8 mouse cellular contexts compared by ENCODE assay signal in the genomic region with DNA sequence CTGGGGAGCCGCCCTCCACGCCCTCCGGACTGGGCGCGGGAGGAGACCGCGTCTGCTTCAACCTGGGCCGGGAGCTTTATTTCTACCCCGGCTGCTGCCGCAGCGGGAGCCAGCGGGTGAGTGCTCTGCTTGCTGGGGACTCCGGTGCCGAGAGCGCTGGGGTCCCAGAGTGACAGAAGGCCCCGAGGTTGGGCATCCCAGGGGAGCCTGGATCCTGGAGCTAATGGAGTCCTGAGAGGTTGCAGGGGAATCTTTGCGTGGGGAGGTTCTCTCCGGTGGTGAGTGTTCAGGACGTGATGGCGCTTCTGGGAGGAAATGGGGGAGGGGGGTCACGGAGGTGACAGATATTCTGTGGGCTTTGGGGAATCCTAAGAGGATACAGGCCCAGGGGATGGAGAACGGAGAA. TPM values are rescaled to one million over a fixed set of nuclear protein-coding genes. Genes with fewer than 3 reads are reported as not detected.
A peak's percentile ranks its signal among the peaks of the same experiment; 100 is the strongest.
DNase-seq lines count a peak whose midpoint lies in the region; ATAC-seq and TF ChIP-seq lines count a peak whose summit lies in the region.

No protein-coding gene starts in this region.

- intact Hi-C loops in left cerebral cortex, adult 2 months (cut with DNase I), result loop anchor here (2.0 kb wide), 1 partner anchor 16 kb away; no protein-coding TSS in a partner anchor

- peak overlapping the region; percentile 99 for H3K9ac ChIP-seq in forebrain, embryonic 13.5 days
- peak overlapping the region; percentile 99 for H3K9ac ChIP-seq in kidney, embryonic 16.5 days (replicated peaks; ENCODE audit: low read length)

- POLR2A ChIA-PET in Patski (lab: Charles Lee), result interaction anchor here (0.6 to 3.7 kb wide), 5 partner anchors 8 to 34 kb away, joined by 5 to 36 read pairs (median 9); partner anchors contain the start of gene Six5

- H3K9me3 ChIP-seq in forebrain, embryonic 13.5 days (replicated peaks), result no peaks in the 10 kb centered on the region
- no peaks in the 10 kb centered on the region for H3K9me3 ChIP-seq in kidney, embryonic 16.5 days (ENCODE audit: low read length)

- peak overlapping the region; percentile 84 for H3K4me3 ChIP-seq in left cerebral cortex, adult 2 months
- H3K4me3 ChIP-seq in forebrain, embryonic 13.5 days, result peak overlapping the region; percentile 100
- H3K4me3 ChIP-seq in kidney, embryonic 16.5 days (ENCODE audit: low read length), result peak overlapping the region; percentile 98
- H3K4me3 ChIP-seq in myocyte, result peak overlapping the region; percentile 49

- H3K36me3 ChIP-seq in forebrain, embryonic 13.5 days (ENCODE audit: poor library complexity, severe bottlenecking), result peaks cover 38% of the 10 kb centered on the region
- H3K36me3 ChIP-seq in kidney, embryonic 16.5 days (ENCODE audit: insufficient read depth, low read length), result peaks cover 32% of the 10 kb centered on the region
- no peaks in the 10 kb centered on the region for H3K36me3 ChIP-seq in myocyte (ENCODE audit: control insufficient read depth, insufficient read depth)

- peaks cover 38% of the 10 kb centered on the region for H3K79me2 ChIP-seq in myocyte (ENCODE audit: control insufficient read depth, insufficient read depth)

- DNase-seq in left cerebral cortex, adult 2 months (ENCODE audit: extremely low spot score in 1 of 2, low spot score in 2 of 2), result no peak
- no peak for DNase-seq in left cerebral cortex, adult 11 months (ENCODE audit: low spot score)
- no peak for DNase-seq in Patski (ENCODE audit: low read depth, low spot score)
- no peak for DNase-seq in layer of hippocampus, postnatal 36 days
- no peak for DNase-seq in gastrocnemius, adult 18-20 months (ENCODE audit: low spot score)

- peak overlapping the region; percentile 62 for H3ac ChIP-seq in myocyte (ENCODE audit: control insufficient read depth, insufficient read length)

- no peak for TF ChIP-seq CTCF in left cerebral cortex, adult 2 months (IDR thresholded peaks at IDR 0.05)
- no peak for TF ChIP-seq CTCF in Patski (IDR thresholded peaks at IDR 0.05)

- peak overlapping the region; percentile 81 for H3K27ac ChIP-seq in left cerebral cortex, adult 2 months
- H3K27ac ChIP-seq in forebrain, embryonic 13.5 days, result peak overlapping the region; percentile 74
- H3K27ac ChIP-seq in kidney, embryonic 16.5 days (ENCODE audit: low read length), result peak overlapping the region; percentile 84

- ATAC-seq in Patski, result peak; percentile 33
- ATAC-seq in forebrain, embryonic 13.5 days, result no peak
- peak; percentile 18; the same call in 1 of the 2 replicates for ATAC-seq in kidney, embryonic 16.5 days (ENCODE audit: low FRiP score, low TSS enrichment)

- H3K27me3 ChIP-seq in Patski (no peaks in the 10 kb centered on the region), myocyte (ENCODE audit: control insufficient read depth, insufficient read depth, insufficient read length) (no peaks in the 10 kb centered on the region)
- no peaks in the 10 kb centered on the region for H3K27me3 ChIP-seq in forebrain, embryonic 13.5 days
- H3K27me3 ChIP-seq in kidney, embryonic 16.5 days (ENCODE audit: insufficient read depth, low read length), result no peaks in the 10 kb centered on the region

- CTCF ChIA-PET in Patski (lab: Charles Lee), result interaction anchor here (13.4 kb wide), 1 partner anchor 12 kb away, joined by 238 read pairs; the partner anchor contains the start of genes Dmpk and Six5

- H3K4me1 ChIP-seq in forebrain, embryonic 13.5 days, result peaks cover 21% of the 10 kb centered on the region
- H3K4me1 ChIP-seq in kidney, embryonic 16.5 days (ENCODE audit: insufficient read depth, low read length), result peaks cover 24% of the 10 kb centered on the region

- in situ Hi-C loops in Patski (cut with MboI; ENCODE audit: low pct_unique_long_range_greater_than_20kb), result no loop called here

- WGBS in forebrain, embryonic 13.5 days, result 0% methylated on average over 22 of the region's 22 CpGs
- under 1% methylated on average over 22 of the region's 22 CpGs for WGBS in kidney, embryonic 16.5 days

- no peak for TF ChIP-seq POLR2A in myocyte (IDR thresholded peaks at IDR 0.05; ENCODE audit: insufficient read length, low read depth)

- H3K4me2 ChIP-seq in forebrain, embryonic 13.5 days, result peak overlapping the region; percentile 94
- peak overlapping the region; percentile 89 for H3K4me2 ChIP-seq in kidney, embryonic 16.5 days (replicated peaks; ENCODE audit: low read depth, low read length)
- H3K4me2 ChIP-seq in myocyte (ENCODE audit: low read depth), result peak overlapping the region; percentile 93

TF ChIP-seq in myocyte, 11 proteins besides CTCF, POLR2A, EP300 and RAD21:
- TF ChIP-seq TCF12 (IDR thresholded peaks at IDR 0.05; ENCODE audit: insufficient read depth, poor library complexity, severe bottlenecking), result no peak

RNA-seq across cellular contexts. Expression of gene Dmwd, which starts 0.6 kb away (rescaled TPM):
- 100 to 1,000 TPM; 141 to 143 TPM for total RNA-seq in left cerebral cortex, adult 2 months (2021)
- polyA plus RNA-seq in Patski (2021) (73.4 TPM), myocyte (2012; fragmentation: generic; extraction: Trizol) (83.7 TPM)
- polyA plus RNA-seq in forebrain, embryonic 13.5 days (2015; fragmentation: Nextera tagmentation; extraction: Ambion mirVana), result 20.6 and 22.6 TPM in 2 replicates
- polyA plus RNA-seq in kidney, embryonic 16.5 days (2015; fragmentation: Nextera tagmentation; extraction: Ambion mirVana), result 15.5 and 16.8 TPM in 2 replicates
- total RNA-seq in layer of hippocampus, postnatal 36 days (2021), result 100 to 1,000 TPM; 136 to 143 TPM
- 10 to 100 TPM; 33.8 to 39.1 TPM for total RNA-seq in gastrocnemius, adult 18-20 months (2021)

RNA-seq across cellular contexts. Expression of gene Dmpk, which starts 7.1 kb away (rescaled TPM):
- 10 to 100 TPM; 35.2 to 50.4 TPM for total RNA-seq in left cerebral cortex, adult 2 months (2021)
- polyA plus RNA-seq in Patski (2021), result 154 TPM
- polyA plus RNA-seq in forebrain, embryonic 13.5 days (2015; fragmentation: Nextera tagmentation; extraction: Ambion mirVana), result 8.3 and 9.4 TPM in 2 replicates
- 17.2 and 27.5 TPM in 2 replicates for polyA plus RNA-seq in kidney, embryonic 16.5 days (2015; fragmentation: Nextera tagmentation; extraction: Ambion mirVana)
- polyA plus RNA-seq in myocyte (2012; fragmentation: generic; extraction: Trizol), result 294 TPM
- 10 to 100 TPM; 36.3 to 48.1 TPM for total RNA-seq in layer of hippocampus, postnatal 36 days (2021)
- total RNA-seq in gastrocnemius, adult 18-20 months (2021), result 100 to 1,000 TPM; 232 to 265 TPM

RNA-seq across cellular contexts. Expression of gene Six5, which starts 17.8 kb away (rescaled TPM):
- total RNA-seq in left cerebral cortex, adult 2 months (2021), result 1 to 10 TPM; 1.9 to 2.0 TPM
- polyA plus RNA-seq in Patski (2021) (12.6 TPM), myocyte (2012; fragmentation: generic; extraction: Trizol) (1.6 TPM)
- polyA plus RNA-seq in forebrain, embryonic 13.5 days (2015; fragmentation: Nextera tagmentation; extraction: Ambion mirVana), result 3.5 and 4.1 TPM in 2 replicates
- 9.5 and 10.5 TPM in 2 replicates for polyA plus RNA-seq in kidney, embryonic 16.5 days (2015; fragmentation: Nextera tagmentation; extraction: Ambion mirVana)
- 1 to 10 TPM; 2.5 to 2.8 TPM for total RNA-seq in layer of hippocampus, postnatal 36 days (2021)
- total RNA-seq in gastrocnemius, adult 18-20 months (2021), result 1 to 10 TPM; 1.7 to 2.1 TPM

RNA-seq across cellular contexts. Expression of gene Rsph6a, which starts 22.1 kb away (rescaled TPM):
- under 1 TPM; 0.27 to 0.30 TPM for total RNA-seq in left cerebral cortex, adult 2 months (2021)
- polyA plus RNA-seq in Patski (2021), result not detected
- polyA plus RNA-seq in forebrain, embryonic 13.5 days (2015; fragmentation: Nextera tagmentation; extraction: Ambion mirVana), result not detected in 2 replicates
- not detected in 2 replicates for polyA plus RNA-seq in kidney, embryonic 16.5 days (2015; fragmentation: Nextera tagmentation; extraction: Ambion mirVana)
- polyA plus RNA-seq in myocyte (2012; fragmentation: generic; extraction: Trizol), result 0.04 TPM
- under 1 TPM; 0.15 to 0.33 TPM for total RNA-seq in layer of hippocampus, postnatal 36 days (2021)
- total RNA-seq in gastrocnemius, adult 18-20 months (2021), result not detected

RNA-seq across cellular contexts. Expression of gene Gm4969, which starts 41.6 kb away (rescaled TPM):
- total RNA-seq in left cerebral cortex, adult 2 months (2021), result under 1 TPM; 0.21 to 0.27 TPM
- polyA plus RNA-seq in Patski (2021) (0.03 TPM), myocyte (2012; fragmentation: generic; extraction: Trizol) (not detected)
- 1.2 and 1.4 TPM in 2 replicates for polyA plus RNA-seq in forebrain, embryonic 13.5 days (2015; fragmentation: Nextera tagmentation; extraction: Ambion mirVana)
- polyA plus RNA-seq in kidney, embryonic 16.5 days (2015; fragmentation: Nextera tagmentation; extraction: Ambion mirVana), result 3.2 and 4.3 TPM in 2 replicates
- under 1 TPM; 0.40 to 0.43 TPM for total RNA-seq in layer of hippocampus, postnatal 36 days (2021)
- not detected for total RNA-seq in gastrocnemius, adult 18-20 months (2021)

Comparison
In these comparisons a context has a peak if more than half of its experiments do, and no peak if none do; other contexts are left out.
1. H3K4me3 ChIP-seq: peak in every context shown above with its lines; median percentile 100 in forebrain, embryonic 13.5 days; 98 in kidney, embryonic 16.5 days; 84 in left cerebral cortex, adult 2 months; 49 in myocyte.